Mouse (Mus musculus) kidney, adult 2 months (tissue): ENCODE measurements around the gene Tymp. TPM values are rescaled to one million over a fixed set of nuclear protein-coding genes. Genes with fewer than 3 reads are reported as not detected.

Source experiments
- DNase-seq: peaks from one replicate; pipeline ENCODE4 v3.0.0; 2021
- H3K27ac ChIP-seq: fragments of 200-500 bp; 2 replicates; pipeline ENCODE4 v1.5.1; 2012; ENCODE audit warnings: low read depth, low read length, control low read depth, inconsistent platforms; ENCODE audit not compliant: insufficient read depth
- H3K27me3 ChIP-seq: fragments of 200-500 bp; replicated peaks from 2 replicates; pipeline ENCODE4 v1.6.1; 2012; ENCODE audit warnings: mild to moderate bottlenecking, moderate library complexity, low read length, inconsistent platforms; ENCODE audit not compliant: control insufficient read depth, insufficient read depth
- H3K36me3 ChIP-seq: fragments of 200-500 bp; 2 replicates; pipeline ENCODE4 v1.6.1; 2012; ENCODE audit warnings: mild to moderate bottlenecking, moderate library complexity, low read length, inconsistent platforms; ENCODE audit not compliant: control insufficient read depth, insufficient read depth
- H3K4me1 ChIP-seq: fragments of 200-500 bp; 2 replicates; pipeline ENCODE4 v1.6.1; 2011; ENCODE audit warnings: low read length; ENCODE audit not compliant: control insufficient read depth, insufficient read depth
- H3K4me3 ChIP-seq: fragments of 200-500 bp; 2 replicates; pipeline ENCODE4 v1.5.1; 2011; ENCODE audit warnings: mild to moderate bottlenecking, low read depth, low read length, control low read depth; ENCODE audit not compliant: insufficient read depth
- CTCF ChIP-seq: fragments of 200-500 bp; conservative IDR thresholded peaks from 2 replicates; pipeline ENCODE4 v1.5.1; 2011; ENCODE audit warnings: low read depth, mild to moderate bottlenecking, control low read depth, low read length, moderate library complexity, mixed read lengths; ENCODE audit not compliant: insufficient read depth, insufficient read length
- POLR2A ChIP-seq: fragments of 200-500 bp; IDR thresholded peaks from one replicate; pipeline ENCODE4 v1.6.1; 2011; ENCODE audit warnings: low read depth, low read length, control low read depth
- WGBS: fragments of 180-500 bp; shearing (Covaris S2); methylation state at CpG from one replicate; pipeline ENCODE4 v1.1.7; 2018; 5-methylcytosine and 5-hydroxymethylcytosine counted together
- polyA plus RNA-seq: library from polyadenylated mRNA; depleted of rRNA; stranded (reverse); fragments of >200 nt; gene quantifications from 2 replicates; pipeline ENCODE4 v1.2.3, GENCODE M21; 2012

Tymp gene
- polyA plus RNA-seq, 1 experiment = 1.8 TPM

- no peak for DNase-seq
- Histone ChIP-seq H3K4me3 (no peak overlapping the region), H3K4me1 (peaks cover 7% of the 10 kb centered on the region; the same call in 1 of the 2 replicates), H3K27me3 (no peaks in the 10 kb centered on the region), H3K27ac (no peak overlapping the region), H3K36me3 (peaks cover 3% of the 10 kb centered on the region; the same call in 1 of the 2 replicates)
- WGBS = 96% methylated on average over 12 of the region's 12 CpGs
- TF ChIP-seq POLR2A = no peak
- no peak for TF ChIP-seq CTCF
Observed at GRCm38 (mm10) chr15:89352795-89353194, 24.0 kb downstream of the Tymp start.

DNA sequence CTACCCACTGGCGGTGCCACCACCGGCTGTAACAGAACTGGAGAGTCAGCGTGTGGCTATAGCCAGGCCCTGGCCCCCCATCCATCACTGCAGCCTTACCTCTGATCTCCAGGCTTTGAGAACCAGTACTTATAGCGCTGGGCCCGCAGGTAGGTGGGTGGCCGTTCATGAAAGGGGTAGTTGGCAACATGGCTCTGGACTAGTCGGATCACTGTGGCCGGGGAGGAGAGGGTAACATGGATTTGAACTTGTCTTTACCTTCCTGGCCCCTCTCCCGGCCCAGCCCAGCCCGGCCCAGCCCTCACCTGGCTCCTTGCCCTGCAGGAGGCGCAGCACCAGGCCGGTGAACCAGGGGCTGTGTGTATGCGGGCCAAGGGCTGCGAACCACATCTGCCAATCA is 24.8 kb downstream of the Tymp start:
- Histone ChIP-seq H3K4me1 (peaks cover 7% of the 10 kb centered on the region; the same call in 1 of the 2 replicates), H3K27ac (no peak overlapping the region), H3K4me3 (no peak overlapping the region), H3K36me3 (peaks cover 3% of the 10 kb centered on the region; the same call in 1 of the 2 replicates), H3K27me3 (no peaks in the 10 kb centered on the region)
- no peak for TF ChIP-seq POLR2A
- TF ChIP-seq CTCF = no peak
- no peak for DNase-seq
- WGBS = 94% methylated on average over 14 of the region's 14 CpGs

DNA sequence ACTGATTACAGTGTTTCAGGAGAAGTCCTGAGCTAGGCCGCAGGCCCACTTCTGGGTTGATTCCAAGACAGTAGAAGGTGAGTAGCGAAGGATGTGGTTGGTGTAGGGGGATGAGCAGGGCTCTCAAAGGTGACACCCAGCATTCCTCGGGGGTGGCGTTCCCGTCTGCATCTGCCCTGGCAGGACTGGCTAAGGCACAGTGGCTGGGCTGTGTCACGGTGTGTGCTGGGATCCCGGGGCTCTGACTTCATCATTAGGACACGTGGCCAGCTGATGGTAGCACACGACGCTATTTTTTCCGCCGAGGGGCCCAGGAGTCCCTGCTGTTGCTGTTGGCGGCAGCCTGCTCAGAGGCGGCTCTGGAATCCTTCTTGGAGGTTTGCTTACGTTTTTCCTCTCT is 25.5 kb downstream of the Tymp start:
- H3K36me3 ChIP-seq = peaks cover 3% of the 10 kb centered on the region; the same call in 1 of the 2 replicates
- WGBS = 88% methylated on average over 15 of the region's 15 CpGs
- H3K4me3 ChIP-seq = no peak overlapping the region
- H3K4me1 ChIP-seq = peaks cover 7% of the 10 kb centered on the region; the same call in 1 of the 2 replicates
- no peak for DNase-seq
- H3K27ac ChIP-seq = no peak overlapping the region
- no peak for TF ChIP-seq POLR2A
- no peak for TF ChIP-seq CTCF
- H3K27me3 ChIP-seq = no peaks in the 10 kb centered on the region

DNA sequence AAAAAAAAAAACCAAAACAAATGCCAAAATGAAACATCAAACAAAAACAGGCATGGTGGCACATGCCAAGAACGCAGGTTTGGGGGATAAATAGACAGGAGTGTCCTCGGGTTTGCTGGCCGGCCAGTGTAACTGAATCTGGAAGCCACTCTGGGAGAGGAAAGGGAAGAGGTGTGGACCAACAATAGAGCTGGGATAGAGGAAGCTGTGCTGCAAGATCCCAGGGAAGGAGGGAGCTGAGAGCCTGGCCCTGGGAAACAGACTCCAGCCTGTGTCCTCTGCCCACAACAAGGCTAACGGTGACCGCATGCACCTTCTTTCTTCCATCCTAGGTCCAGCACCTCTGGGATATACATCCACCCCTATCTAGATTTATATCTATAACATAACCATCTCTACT is 26.4 kb downstream of the Tymp start:
- TF ChIP-seq POLR2A (no peak), CTCF (no peak)
- Histone ChIP-seq H3K4me3 (no peak overlapping the region), H3K36me3 (peaks cover 3% of the 10 kb centered on the region; the same call in 1 of the 2 replicates), H3K4me1 (peaks cover 7% of the 10 kb centered on the region; the same call in 1 of the 2 replicates), H3K27me3 (no peaks in the 10 kb centered on the region), H3K27ac (peak overlapping the region; percentile 7; the same call in 1 of the 2 replicates)
- peak; percentile 42 for DNase-seq
- WGBS = 70% methylated on average over 5 of the region's 5 CpGs

GRCm38 (mm10) chr15:89343325-89343724 is 33.5 kb downstream of the Tymp start:
- H3K4me1 ChIP-seq = no peaks in the 10 kb centered on the region
- peak; percentile 20 for DNase-seq
- H3K36me3 ChIP-seq = no peaks in the 10 kb centered on the region
- H3K27me3 ChIP-seq = no peaks in the 10 kb centered on the region
- TF ChIP-seq POLR2A (no peak), CTCF (0 out of 2 replicates have a peak, but pooled peaks have one; percentile 11)
- H3K27ac ChIP-seq = no peak overlapping the region
- no peak overlapping the region for H3K4me3 ChIP-seq
- 72% methylated on average over 3 of the region's 3 CpGs for WGBS

GRCm38 (mm10) chr15:89341678-89342077 is 35.2 kb downstream of the Tymp start:
- H3K4me1 ChIP-seq = no peaks in the 10 kb centered on the region; the same call in 1 of the 2 replicates
- no peak overlapping the region for H3K27ac ChIP-seq
- 42% methylated on average over 1 of the region's 1 CpGs for WGBS
- TF ChIP-seq POLR2A = no peak
- no peak for TF ChIP-seq CTCF
- no peak overlapping the region for H3K4me3 ChIP-seq
- DNase-seq = no peak
- no peaks in the 10 kb centered on the region for H3K27me3 ChIP-seq
- peaks cover 3% of the 10 kb centered on the region; the same call in 1 of the 2 replicates for H3K36me3 ChIP-seq

GRCm38 (mm10) chr15:89340136-89340535 is 36.7 kb downstream of the Tymp start:
- Histone ChIP-seq H3K27ac (no peak overlapping the region), H3K4me3 (no peak overlapping the region), H3K27me3 (no peaks in the 10 kb centered on the region), H3K4me1 (no peaks in the 10 kb centered on the region; the same call in 1 of the 2 replicates), H3K36me3 (peaks cover 11% of the 10 kb centered on the region; the same call in 1 of the 2 replicates)
- no peak for DNase-seq
- 59% methylated on average over 3 of the region's 3 CpGs for whole genome bisulfite sequencing
- TF ChIP-seq CTCF = no peak
- TF ChIP-seq POLR2A = no peak
